Mouse (Mus musculus): ENCODE data around the gene Aspg.

DNA sequence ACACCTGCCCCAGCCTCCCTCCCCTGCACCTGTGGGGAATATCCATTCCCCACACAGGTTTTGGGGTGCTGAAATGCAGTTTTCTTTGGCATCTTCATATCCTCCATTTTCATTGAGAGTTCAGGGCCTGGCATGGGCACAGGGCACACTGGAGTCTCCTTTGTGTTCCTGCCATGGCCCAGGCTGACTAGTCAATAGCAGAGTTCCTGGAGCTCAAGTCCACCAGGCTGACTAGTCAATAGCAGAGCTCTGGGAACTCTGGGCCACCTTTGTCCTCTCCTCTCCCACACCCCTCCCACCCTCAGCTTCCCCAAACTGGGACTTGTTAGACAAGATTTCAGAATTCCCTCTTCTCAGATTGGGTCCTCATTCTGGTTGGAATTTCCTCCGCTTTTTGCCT lies 65.2 kb downstream of the Aspg start:
- TF ChIP-seq CTCF (IDR thresholded peaks at IDR 0.05; ENCODE audit: extremely low read depth, insufficient read depth, low read length) (no peak), POLR2A (IDR thresholded peaks at IDR 0.05; ENCODE audit: extremely low read depth, insufficient read depth, low read length) (no peak)

Measured in cortical plate, adult 2 months (tissue).